Mouse (Mus musculus): ENCODE data around the gene D430041D05Rik. TPM values are rescaled to one million over a fixed set of nuclear protein-coding genes. Genes with fewer than 3 reads are reported as not detected.
A peak's percentile ranks its signal among the peaks of the same experiment; 100 is the strongest.

Gene D430041D05Rik
- polyA plus RNA-seq, 1 experiment from 2014 or later = 0.25 TPM

DNA sequence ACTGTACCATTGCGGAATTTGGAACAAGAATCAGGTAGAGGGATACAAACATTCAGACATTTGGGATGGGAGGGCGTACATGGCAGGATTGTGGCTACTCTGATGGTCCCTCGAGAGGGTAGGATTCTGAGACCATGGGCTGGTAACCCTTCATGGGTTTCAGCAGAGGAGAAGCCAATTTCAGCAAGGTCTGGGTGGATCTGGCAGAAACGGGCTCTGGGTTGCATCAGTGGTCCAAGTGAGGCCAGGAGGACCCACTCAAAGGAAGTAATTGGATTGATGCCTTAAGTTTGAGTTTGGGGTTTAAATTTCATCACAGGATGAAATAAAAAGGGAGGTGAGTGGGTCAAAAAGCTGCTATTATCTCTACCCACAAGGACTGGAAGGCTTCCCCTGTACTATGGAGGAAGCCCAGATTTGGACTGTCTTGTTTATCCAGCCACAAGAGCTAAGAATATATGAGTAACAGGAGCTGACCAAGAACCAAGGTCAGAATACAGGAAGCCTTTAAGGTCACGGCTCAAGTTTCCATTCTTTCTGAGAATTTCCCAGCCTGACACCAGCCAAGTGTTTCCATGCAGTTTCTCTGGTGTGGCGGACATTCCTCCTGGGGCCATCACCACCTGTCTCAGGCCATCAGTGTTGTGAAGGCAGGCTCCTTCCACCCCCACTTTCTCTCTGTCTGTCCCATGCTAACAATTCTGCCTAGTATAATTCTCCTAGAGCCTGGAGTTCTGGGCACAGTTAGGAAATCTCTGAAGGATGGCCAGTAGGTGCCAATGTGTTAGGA, 260.0 kb downstream of the D430041D05Rik start:
- 79% methylated on average over 6 of the region's 6 CpGs for WGBS
- Histone ChIP-seq H3K36me3 (no peaks in the 10 kb centered on the region), H3K4me2 (replicated peaks) (no peak overlapping the region), H3K27me3 (replicated peaks) (no peaks in the 10 kb centered on the region), H3K27ac (no peak overlapping the region), H3K4me1 (replicated peaks) (no peaks in the 10 kb centered on the region), H3K4me3 (replicated peaks) (no peak overlapping the region), H3K9ac (no peak overlapping the region), H3K9me3 (no peaks in the 10 kb centered on the region)
- no peak for ATAC-seq

DNA sequence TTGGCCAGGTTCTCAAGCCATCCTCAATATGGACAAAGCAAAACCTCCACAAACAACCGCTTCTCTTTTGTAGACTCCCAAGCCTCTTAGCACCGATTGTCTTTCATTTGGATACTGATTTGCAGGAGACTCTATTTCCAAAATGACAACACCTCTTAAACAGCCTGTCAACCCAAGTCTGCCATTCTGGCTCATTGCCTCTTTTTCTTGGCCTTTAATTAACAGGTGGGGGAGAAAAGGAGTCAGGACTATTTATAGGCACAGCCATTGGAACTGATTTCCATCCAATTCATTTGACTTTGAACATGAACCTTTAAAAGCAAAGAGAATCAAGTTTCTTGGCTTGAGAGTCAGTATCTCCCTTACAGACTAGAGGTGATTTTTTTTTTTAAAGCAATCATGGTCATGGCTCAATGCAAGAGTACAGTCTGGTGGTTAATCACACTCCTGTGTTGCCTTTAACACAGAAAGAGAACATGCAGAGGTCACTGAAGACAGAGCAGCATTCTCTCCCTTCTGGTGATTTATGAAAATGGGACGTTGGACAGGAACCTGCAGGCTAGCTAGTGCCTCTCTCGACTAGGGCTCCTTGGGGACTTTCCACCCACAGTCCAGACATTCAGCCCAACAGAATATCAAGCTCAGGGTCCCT, 262.8 kb downstream of the D430041D05Rik start:
- Histone ChIP-seq H3K36me3 (no peaks in the 10 kb centered on the region), H3K27ac (no peak overlapping the region), H3K9ac (no peak overlapping the region), H3K4me2 (replicated peaks) (no peak overlapping the region), H3K9me3 (no peaks in the 10 kb centered on the region), H3K27me3 (replicated peaks) (no peaks in the 10 kb centered on the region), H3K4me1 (replicated peaks) (no peaks in the 10 kb centered on the region), H3K4me3 (replicated peaks) (no peak overlapping the region)
- ATAC-seq = no peak
- WGBS = 65% methylated on average over 4 of the region's 4 CpGs

DNA sequence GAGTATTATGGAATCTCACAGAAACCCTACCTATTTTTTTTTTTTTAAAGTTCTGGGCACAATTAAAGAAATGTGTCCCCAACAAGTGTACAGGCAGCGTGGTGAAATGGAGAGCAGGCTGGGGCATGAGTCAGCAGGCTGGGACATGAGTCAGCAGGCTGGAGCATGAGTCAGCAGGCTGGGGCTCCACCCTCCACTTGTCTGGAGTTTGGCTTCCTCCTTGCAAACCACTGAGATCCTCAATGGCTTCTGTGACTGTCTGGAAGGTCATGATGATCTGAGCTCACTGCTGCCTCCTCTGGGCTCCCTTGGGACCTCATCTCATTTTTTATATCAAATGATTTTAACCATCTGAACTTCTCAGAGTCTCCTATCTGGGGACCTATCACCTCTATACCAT, 264.8 kb downstream of the D430041D05Rik start:
- 65% methylated on average over 1 of the region's 1 CpGs for whole genome bisulfite sequencing
- Histone ChIP-seq H3K4me1 (replicated peaks) (no peaks in the 10 kb centered on the region), H3K27ac (no peak overlapping the region), H3K4me2 (replicated peaks) (no peak overlapping the region), H3K4me3 (replicated peaks) (no peak overlapping the region), H3K9me3 (no peaks in the 10 kb centered on the region), H3K36me3 (no peaks in the 10 kb centered on the region), H3K27me3 (replicated peaks) (no peaks in the 10 kb centered on the region), H3K9ac (no peak overlapping the region)
- no peak for ATAC-seq

DNA sequence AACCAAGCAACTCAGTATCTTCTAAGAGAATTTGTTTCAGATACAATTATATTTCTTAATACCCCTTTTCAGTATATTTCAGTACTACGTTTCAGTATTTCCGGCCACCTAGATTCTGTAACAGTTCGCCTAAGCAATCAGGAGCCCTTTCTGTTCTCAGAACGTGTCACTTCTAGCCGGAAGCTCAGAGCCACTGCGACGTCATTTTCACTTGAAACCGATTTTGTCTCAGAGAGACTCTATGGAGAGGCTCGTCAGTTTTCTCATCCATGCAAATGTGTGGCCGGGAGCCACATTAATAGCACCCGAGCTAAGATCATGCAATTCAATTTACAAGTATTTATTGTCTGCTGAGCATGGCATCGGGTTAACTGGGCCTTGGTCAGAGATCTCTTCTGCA, 266.8 kb downstream of the D430041D05Rik start:
- Histone ChIP-seq H3K9me3 (no peaks in the 10 kb centered on the region), H3K4me1 (replicated peaks) (no peaks in the 10 kb centered on the region), H3K4me3 (replicated peaks) (no peak overlapping the region), H3K4me2 (replicated peaks) (no peak overlapping the region), H3K9ac (no peak overlapping the region), H3K27me3 (replicated peaks) (no peaks in the 10 kb centered on the region), H3K36me3 (no peaks in the 10 kb centered on the region), H3K27ac (no peak overlapping the region)
- WGBS = 83% methylated on average over 12 of the region's 12 CpGs
- ATAC-seq = no peak

DNA sequence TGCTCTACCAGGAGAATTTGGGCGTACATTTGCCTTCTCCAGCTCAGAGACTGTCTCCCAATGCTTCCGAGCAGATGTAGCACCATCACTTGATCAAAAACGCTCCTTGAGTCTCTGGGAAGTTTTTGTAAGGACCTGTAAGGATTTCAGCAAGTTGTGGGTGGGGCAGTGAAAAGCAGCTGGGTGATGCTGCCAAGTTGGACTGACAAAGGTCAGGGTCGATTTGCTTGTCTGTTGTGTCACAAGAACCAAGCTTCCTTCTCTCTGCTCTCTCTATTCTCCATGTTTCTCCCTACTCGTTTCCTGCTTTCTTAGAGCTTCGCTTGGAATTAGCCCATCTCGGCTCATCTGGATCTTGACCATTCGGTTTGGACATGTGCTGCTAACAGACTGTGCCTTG, 268.7 kb downstream of the D430041D05Rik start:
- Histone ChIP-seq H3K9ac (no peak overlapping the region), H3K9me3 (no peaks in the 10 kb centered on the region), H3K4me2 (replicated peaks) (no peak overlapping the region), H3K27me3 (replicated peaks) (no peaks in the 10 kb centered on the region), H3K4me3 (replicated peaks) (no peak overlapping the region), H3K36me3 (no peaks in the 10 kb centered on the region), H3K27ac (no peak overlapping the region), H3K4me1 (replicated peaks) (no peaks in the 10 kb centered on the region)
- ATAC-seq = no peak
- WGBS = 88% methylated on average over 8 of the region's 8 CpGs

DNA sequence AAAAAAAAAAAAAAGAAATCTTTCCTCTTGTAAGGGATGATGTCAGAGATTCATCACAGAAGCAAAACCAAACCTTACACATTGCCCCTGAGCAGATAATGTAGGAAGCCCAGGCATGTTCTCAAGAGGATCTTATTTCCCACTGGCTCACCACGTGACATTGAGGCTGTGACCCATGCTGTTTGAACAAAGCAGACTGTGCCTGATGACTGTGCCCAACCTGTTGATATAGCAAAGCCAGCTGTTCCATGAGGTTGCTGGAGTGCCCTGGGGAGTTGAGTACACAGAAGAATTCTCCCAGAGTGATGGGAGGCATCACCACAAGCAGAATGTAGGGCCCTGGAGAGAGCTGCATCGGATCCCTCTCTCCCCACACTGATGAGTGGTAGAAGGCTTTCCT, 274.9 kb downstream of the D430041D05Rik start:
- Histone ChIP-seq H3K9me3 (no peaks in the 10 kb centered on the region), H3K4me2 (replicated peaks) (no peak overlapping the region), H3K4me1 (replicated peaks) (no peaks in the 10 kb centered on the region), H3K4me3 (replicated peaks) (no peak overlapping the region), H3K9ac (no peak overlapping the region), H3K27ac (no peak overlapping the region), H3K27me3 (replicated peaks) (no peaks in the 10 kb centered on the region), H3K36me3 (no peaks in the 10 kb centered on the region)
- no peak for ATAC-seq
- WGBS = 61% methylated on average over 2 of the region's 2 CpGs

DNA sequence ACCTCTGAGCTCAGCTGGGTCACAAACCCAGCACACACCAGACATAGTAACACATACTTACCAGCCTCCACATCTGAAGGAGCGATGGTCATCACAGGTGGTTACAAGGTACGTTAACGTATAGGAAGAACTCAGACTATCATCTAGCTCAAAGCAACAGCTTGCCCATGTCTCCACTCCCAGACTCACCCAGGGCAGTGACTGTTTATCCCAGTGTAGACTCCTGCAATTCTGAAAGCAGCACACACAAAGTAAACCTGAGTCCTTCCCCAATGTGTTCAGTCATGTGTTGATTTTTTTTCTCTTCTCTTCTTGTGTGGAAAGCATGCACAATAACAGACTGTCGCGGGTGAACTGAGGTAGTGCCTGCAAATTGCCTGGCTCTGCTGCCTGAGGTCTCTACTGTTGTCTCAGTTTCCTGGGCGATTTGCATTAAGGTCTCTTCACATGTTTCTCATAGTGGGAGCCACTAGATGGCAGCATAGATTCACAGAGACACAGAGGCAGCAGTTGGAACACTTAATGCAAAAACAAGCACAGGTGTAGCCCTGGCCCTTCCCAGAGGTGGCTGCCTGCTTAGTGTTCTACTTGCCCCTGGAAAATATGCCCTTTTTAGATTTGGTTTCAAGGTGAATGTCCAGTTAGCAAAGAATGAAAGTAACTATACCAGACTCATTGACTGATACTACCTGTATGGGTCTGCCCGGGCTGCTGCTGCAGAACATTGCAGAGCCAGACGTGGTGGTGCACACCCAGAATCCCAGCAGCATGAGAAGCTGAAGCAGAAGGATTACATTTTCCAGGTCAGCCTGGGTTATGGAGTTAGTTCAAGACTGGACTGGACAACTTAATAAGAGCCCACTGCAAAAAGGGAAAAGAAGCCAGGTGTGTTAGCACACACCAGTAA, 276.4 kb downstream of the D430041D05Rik start:
- Histone ChIP-seq H3K27me3 (replicated peaks) (no peaks in the 10 kb centered on the region), H3K4me1 (replicated peaks) (peaks cover 9% of the 10 kb centered on the region; the same call in 1 of the 2 replicates), H3K4me3 (replicated peaks) (no peak overlapping the region), H3K36me3 (no peaks in the 10 kb centered on the region), H3K27ac (no peak overlapping the region), H3K9ac (no peak overlapping the region), H3K9me3 (no peaks in the 10 kb centered on the region), H3K4me2 (replicated peaks) (no peak overlapping the region)
- ATAC-seq = peak; percentile 27; the same call in 1 of the 2 replicates
- 44% methylated on average over 8 of the region's 8 CpGs for WGBS

DNA sequence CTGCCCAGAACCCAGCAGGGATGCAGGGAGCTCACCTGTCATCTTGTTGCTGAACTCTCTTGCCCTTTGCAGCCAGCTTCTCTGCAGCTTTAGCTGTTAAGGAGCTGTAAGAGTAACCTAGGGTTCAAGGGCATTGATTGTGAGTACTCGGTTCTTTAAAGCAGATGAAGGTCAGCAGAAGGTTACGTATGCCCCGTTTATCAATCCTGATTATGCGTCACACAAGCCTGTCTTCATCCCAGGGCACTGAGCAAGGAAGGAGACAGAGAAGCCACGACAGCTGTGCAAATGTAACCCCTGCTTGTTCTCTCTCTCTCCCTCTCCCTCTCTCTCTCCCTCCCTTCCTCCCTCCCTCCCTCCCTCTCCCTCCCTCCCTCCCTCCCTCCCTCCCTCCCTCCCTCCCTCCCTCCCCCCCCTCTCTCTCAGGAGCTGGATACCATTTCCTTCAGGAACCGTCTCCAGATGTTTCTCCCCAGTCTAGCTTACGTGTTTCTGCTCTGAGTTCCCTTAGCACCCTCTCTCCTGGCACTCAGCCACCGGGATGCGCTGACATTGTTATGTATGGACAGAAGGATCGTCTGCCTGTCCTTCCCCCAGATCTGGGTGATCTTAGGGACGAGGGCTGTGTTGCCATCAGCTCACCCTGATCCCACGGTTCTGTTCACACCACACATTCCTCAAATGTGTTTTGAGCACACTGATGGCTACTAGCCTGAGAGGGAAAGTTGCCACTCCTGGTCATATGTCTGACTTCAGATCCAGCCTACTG, 277.6 kb downstream of the D430041D05Rik start:
- Histone ChIP-seq H3K4me3 (replicated peaks) (no peak overlapping the region), H3K4me2 (replicated peaks) (no peak overlapping the region), H3K9ac (no peak overlapping the region), H3K27me3 (replicated peaks) (no peaks in the 10 kb centered on the region), H3K27ac (no peak overlapping the region), H3K36me3 (no peaks in the 10 kb centered on the region), H3K9me3 (no peaks in the 10 kb centered on the region), H3K4me1 (replicated peaks) (peaks cover 11% of the 10 kb centered on the region; the same call in 1 of the 2 replicates)
- ATAC-seq = no peak
- 23% methylated on average over 12 of the region's 12 CpGs for WGBS

DNA sequence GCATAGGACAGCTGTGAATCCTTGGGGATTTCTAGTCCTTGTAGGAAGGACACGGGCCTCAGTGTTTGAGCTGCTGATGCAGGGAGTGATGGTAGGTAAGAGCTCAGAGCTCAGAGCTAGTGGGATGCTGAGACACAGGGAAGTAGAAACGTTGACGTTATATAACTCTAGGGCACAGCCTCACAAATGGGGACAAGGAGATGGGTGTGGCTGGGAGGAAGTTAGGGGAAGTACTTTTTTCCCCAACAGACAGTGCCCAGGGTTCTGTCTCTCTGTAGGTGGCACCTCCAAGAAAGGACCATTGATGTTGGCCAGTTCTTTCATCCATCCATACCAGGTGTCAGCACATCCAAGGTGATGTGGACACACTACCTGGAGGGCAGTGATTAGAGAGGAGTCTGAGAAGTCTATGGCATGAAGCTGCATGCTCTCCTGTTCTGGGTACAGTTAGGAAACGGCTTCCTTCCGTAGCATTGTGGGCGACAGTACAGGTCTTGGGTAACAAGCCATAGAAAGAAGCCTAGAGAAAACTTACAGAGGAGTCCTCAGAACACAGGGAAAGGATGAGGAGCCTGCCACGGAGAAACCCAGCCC, 278.4 kb downstream of the D430041D05Rik start:
- H3K36me3 ChIP-seq = no peaks in the 10 kb centered on the region
- no peak overlapping the region for H3K27ac ChIP-seq
- H3K27me3 ChIP-seq (replicated peaks) = no peaks in the 10 kb centered on the region
- H3K4me1 ChIP-seq (replicated peaks) = peaks cover 11% of the 10 kb centered on the region; the same call in 1 of the 2 replicates
- ATAC-seq = no peak
- H3K4me2 ChIP-seq (replicated peaks) = no peak overlapping the region
- no peaks in the 10 kb centered on the region for H3K9me3 ChIP-seq
- H3K9ac ChIP-seq = no peak overlapping the region
- WGBS = 66% methylated on average over 7 of the region's 7 CpGs
- no peak overlapping the region for H3K4me3 ChIP-seq (replicated peaks)

DNA sequence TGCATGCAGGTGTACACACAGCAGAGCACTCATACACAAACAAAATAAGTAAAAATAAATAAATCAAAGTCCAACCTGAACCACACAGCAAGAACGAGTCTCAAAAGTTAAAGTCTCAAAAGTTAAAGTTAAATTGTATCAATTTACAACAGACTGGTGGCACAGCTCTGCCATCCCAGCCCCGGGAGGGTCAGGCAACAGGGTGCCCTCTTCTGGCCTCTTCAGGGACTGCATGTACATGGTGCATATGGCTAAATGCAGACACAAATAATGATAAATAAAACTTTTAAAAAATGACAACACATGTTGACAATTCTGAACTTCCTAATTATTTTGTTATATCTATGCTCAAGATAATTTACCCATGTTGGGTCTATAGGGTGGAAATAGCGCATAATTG, 279.8 kb downstream of the D430041D05Rik start:
- Histone ChIP-seq H3K9me3 (no peaks in the 10 kb centered on the region), H3K4me3 (replicated peaks) (no peak overlapping the region), H3K4me2 (replicated peaks) (no peak overlapping the region), H3K4me1 (replicated peaks) (peaks cover 11% of the 10 kb centered on the region; the same call in 1 of the 2 replicates), H3K36me3 (no peaks in the 10 kb centered on the region), H3K27ac (no peak overlapping the region), H3K27me3 (replicated peaks) (no peaks in the 10 kb centered on the region), H3K9ac (no peak overlapping the region)
- ATAC-seq = no peak
- 63% methylated on average over 3 of the region's 3 CpGs for WGBS

DNA sequence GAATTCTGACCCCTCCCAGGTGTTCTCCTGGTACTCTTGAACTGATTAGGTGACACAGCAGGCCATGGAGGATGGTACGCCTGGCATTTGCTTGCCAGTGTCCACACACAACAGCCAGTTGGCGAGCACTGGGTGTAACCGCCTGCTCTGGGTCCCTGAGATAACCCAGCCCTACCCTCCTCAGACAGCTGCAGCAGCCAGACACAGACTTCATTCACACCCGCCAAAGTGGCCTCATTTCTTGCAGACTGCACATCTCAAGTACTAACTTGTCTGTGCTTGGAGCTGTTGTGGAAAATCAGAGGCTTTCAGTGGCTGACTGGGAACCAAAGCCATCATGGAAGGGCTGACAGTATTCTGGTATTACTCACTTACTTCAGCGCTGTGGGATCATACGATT, 280.6 kb downstream of the D430041D05Rik start:
- Histone ChIP-seq H3K4me2 (replicated peaks) (no peak overlapping the region), H3K36me3 (no peaks in the 10 kb centered on the region), H3K27me3 (replicated peaks) (no peaks in the 10 kb centered on the region), H3K27ac (0 out of 2 replicates have a peak overlapping the region, but pooled peaks have one; percentile 32), H3K4me3 (replicated peaks) (no peak overlapping the region), H3K4me1 (replicated peaks) (peaks cover 11% of the 10 kb centered on the region; the same call in 1 of the 2 replicates), H3K9me3 (no peaks in the 10 kb centered on the region), H3K9ac (no peak overlapping the region)
- WGBS = 52% methylated on average over 6 of the region's 6 CpGs
- peak; percentile 64 for ATAC-seq
